Mouse (Mus musculus) forebrain, embryonic 15.5 days (tissue): ENCODE data around the gene Ralgapa2. TPM values are rescaled to one million over a fixed set of nuclear protein-coding genes. Genes with fewer than 3 reads are reported as not detected.

Source experiments
- ATAC-seq: fragments of 200-750 bp; cut with Nextera tagmentation; replicated peaks from 2 replicates; pipeline ENCODE4 v1.8.0; 2017; ENCODE audit warnings: mild to moderate bottlenecking, moderate TSS enrichment, moderate library complexity
- H3K27ac ChIP-seq: fragments of 300-500 bp; sonication (generic); replicated peaks from 2 replicates; pipeline ENCODE4 v1.5.1; 2015; ENCODE audit warnings: mild to moderate bottlenecking, inconsistent platforms
- H3K27me3 ChIP-seq: fragments of 300-500 bp; sonication (generic); 2 replicates; pipeline ENCODE4 v1.6.1; 2015; ENCODE audit warnings: inconsistent platforms
- H3K36me3 ChIP-seq: fragments of 300-500 bp; sonication (generic); 2 replicates; pipeline ENCODE4 v1.6.1; 2015; ENCODE audit warnings: mild to moderate bottlenecking, inconsistent platforms
- H3K4me1 ChIP-seq: fragments of 300-500 bp; sonication (generic); 2 replicates; pipeline ENCODE4 v1.6.1; 2015; ENCODE audit warnings: inconsistent platforms
- H3K4me2 ChIP-seq: fragments of 300-500 bp; sonication (generic); replicated peaks from 2 replicates; pipeline ENCODE4 v1.6.1; 2015; ENCODE audit warnings: mild to moderate bottlenecking, inconsistent platforms
- H3K4me3 ChIP-seq: fragments of 300-500 bp; sonication (generic); 2 replicates; pipeline ENCODE4 v1.5.1; 2015; ENCODE audit warnings: mild to moderate bottlenecking, inconsistent platforms
- H3K9ac ChIP-seq: fragments of 300-500 bp; sonication (generic); replicated peaks from 2 replicates; pipeline ENCODE4 v1.6.1; 2015; ENCODE audit warnings: mild to moderate bottlenecking, inconsistent platforms
- H3K9me3 ChIP-seq: fragments of 300-500 bp; sonication (generic); 2 replicates; pipeline ENCODE4 v1.6.1; 2016; ENCODE audit warnings: inconsistent platforms
- WGBS: fragments of 180-500 bp; shearing (Covaris S2); methylation state at CpG from one replicate; pipeline ENCODE4 v1.1.7; 2015; ENCODE audit warnings: mixed read lengths; 5-methylcytosine and 5-hydroxymethylcytosine counted together
- polyA plus RNA-seq: library from polyadenylated mRNA; unstranded; fragments of >200 nt; fragmentation: Nextera tagmentation; extraction: Ambion mirVana; gene quantifications from 2 replicates; pipeline ENCODE4 v1.2.1, GENCODE M21; 2015

The Ralgapa2 gene
- polyA plus RNA-seq, 1 experiment from 2014 or later: 14.2 TPM

GRCm38 (mm10) chr2:146376293-146376692 is 135.9 kb downstream of the Ralgapa2 start:
- Histone ChIP-seq H3K9ac (no peak overlapping the region), H3K36me3 (0 out of 2 replicates have a peak, but pooled peaks cover 3% of the 10 kb centered on the region), H3K27ac (no peak overlapping the region), H3K4me3 (no peak overlapping the region), H3K27me3 (no peaks in the 10 kb centered on the region), H3K4me2 (no peak overlapping the region), H3K9me3 (no peaks in the 10 kb centered on the region), H3K4me1 (no peaks in the 10 kb centered on the region)
- no peak for ATAC-seq
- 77% methylated on average over 5 of the region's 5 CpGs for WGBS

GRCm38 (mm10) chr2:146366098-146366497 is 146.0 kb downstream of the Ralgapa2 start:
- Histone ChIP-seq H3K27ac (0 out of 2 replicates have a peak overlapping the region, but pooled peaks have one; percentile 23), H3K27me3 (no peaks in the 10 kb centered on the region), H3K4me1 (peaks cover 22% of the 10 kb centered on the region), H3K36me3 (no peaks in the 10 kb centered on the region), H3K4me3 (no peak overlapping the region), H3K4me2 (no peak overlapping the region), H3K9ac (no peak overlapping the region; the same call in 1 of the 2 replicates), H3K9me3 (no peaks in the 10 kb centered on the region)
- peak; percentile 37; the same call in 1 of the 2 replicates for ATAC-seq
- WGBS: 59% methylated on average over 12 of the region's 12 CpGs

GRCm38 (mm10) chr2:146365368-146365983 is 146.7 kb downstream of the Ralgapa2 start:
- H3K9ac ChIP-seq: no peak overlapping the region
- no peak overlapping the region for H3K4me2 ChIP-seq
- no peaks in the 10 kb centered on the region for H3K9me3 ChIP-seq
- H3K36me3 ChIP-seq: no peaks in the 10 kb centered on the region
- H3K4me1 ChIP-seq: peaks cover 22% of the 10 kb centered on the region
- H3K27ac ChIP-seq: 0 out of 2 replicates have a peak overlapping the region, but pooled peaks have one; percentile 11
- 61% methylated on average over 11 of the region's 11 CpGs for WGBS
- no peaks in the 10 kb centered on the region for H3K27me3 ChIP-seq
- ATAC-seq: no peak
- H3K4me3 ChIP-seq: no peak overlapping the region

GRCm38 (mm10) chr2:146363483-146363882 is 148.7 kb downstream of the Ralgapa2 start:
- no peak overlapping the region for H3K9ac ChIP-seq
- H3K9me3 ChIP-seq: no peaks in the 10 kb centered on the region
- no peaks in the 10 kb centered on the region for H3K27me3 ChIP-seq
- peak overlapping the region; percentile 32 for H3K27ac ChIP-seq
- no peak overlapping the region for H3K4me2 ChIP-seq
- H3K4me1 ChIP-seq: peaks cover 22% of the 10 kb centered on the region
- no peak overlapping the region for H3K4me3 ChIP-seq
- H3K36me3 ChIP-seq: no peaks in the 10 kb centered on the region
- no peak for ATAC-seq
- WGBS: 78% methylated on average over 2 of the region's 2 CpGs

- no peak overlapping the region for H3K4me3 ChIP-seq
- H3K9me3 ChIP-seq: no peaks in the 10 kb centered on the region
- peaks cover 22% of the 10 kb centered on the region for H3K4me1 ChIP-seq
- H3K36me3 ChIP-seq: no peaks in the 10 kb centered on the region
- H3K4me2 ChIP-seq: no peak overlapping the region
- H3K27me3 ChIP-seq: no peaks in the 10 kb centered on the region
- 62% methylated on average over 1 of the region's 1 CpGs for WGBS
- no peak overlapping the region; the same call in 1 of the 2 replicates for H3K27ac ChIP-seq
- no peak overlapping the region for H3K9ac ChIP-seq
- ATAC-seq: no peak
Observed at GRCm38 (mm10) chr2:146362932-146363331, 149.2 kb downstream of the Ralgapa2 start.

GRCm38 (mm10) chr2:146361969-146362368 is 150.2 kb downstream of the Ralgapa2 start:
- Histone ChIP-seq H3K4me2 (no peak overlapping the region), H3K27me3 (no peaks in the 10 kb centered on the region), H3K9ac (no peak overlapping the region), H3K4me3 (no peak overlapping the region), H3K27ac (no peak overlapping the region), H3K36me3 (no peaks in the 10 kb centered on the region), H3K9me3 (no peaks in the 10 kb centered on the region), H3K4me1 (peaks cover 22% of the 10 kb centered on the region)
- 75% methylated on average over 4 of the region's 4 CpGs for WGBS
- no peak for ATAC-seq

- H3K9me3 ChIP-seq: no peaks in the 10 kb centered on the region
- H3K4me3 ChIP-seq: no peak overlapping the region
- ATAC-seq: no peak
- H3K36me3 ChIP-seq: no peaks in the 10 kb centered on the region
- no peak overlapping the region for H3K9ac ChIP-seq
- H3K4me2 ChIP-seq: no peak overlapping the region
- WGBS: 57% methylated on average over 3 of the region's 3 CpGs
- no peaks in the 10 kb centered on the region for H3K27me3 ChIP-seq
- no peak overlapping the region for H3K27ac ChIP-seq
- H3K4me1 ChIP-seq: peaks cover 20% of the 10 kb centered on the region
Observed at GRCm38 (mm10) chr2:146361076-146361475, 151.1 kb downstream of the Ralgapa2 start.

GRCm38 (mm10) chr2:146359676-146360075 is 152.5 kb downstream of the Ralgapa2 start:
- Histone ChIP-seq H3K4me1 (peaks cover 10% of the 10 kb centered on the region; the same call in 1 of the 2 replicates), H3K9me3 (no peaks in the 10 kb centered on the region), H3K27ac (no peak overlapping the region), H3K27me3 (no peaks in the 10 kb centered on the region), H3K36me3 (no peaks in the 10 kb centered on the region), H3K4me3 (no peak overlapping the region), H3K9ac (no peak overlapping the region), H3K4me2 (no peak overlapping the region)
- WGBS: 96% methylated on average over 2 of the region's 2 CpGs
- no peak for ATAC-seq

- no peaks in the 10 kb centered on the region for H3K36me3 ChIP-seq
- ATAC-seq: no peak
Observed at GRCm38 (mm10) chr2:146356524-146356923, 155.6 kb downstream of the Ralgapa2 start.

GRCm38 (mm10) chr2:146350230-146350629 is 161.9 kb downstream of the Ralgapa2 start:
- no peaks in the 10 kb centered on the region for H3K9me3 ChIP-seq
- H3K4me3 ChIP-seq: no peak overlapping the region
- H3K27me3 ChIP-seq: no peaks in the 10 kb centered on the region
- H3K27ac ChIP-seq: no peak overlapping the region
- 97% methylated on average over 5 of the region's 5 CpGs for WGBS
- no peak overlapping the region for H3K4me2 ChIP-seq
- H3K36me3 ChIP-seq: peaks cover 9% of the 10 kb centered on the region; the same call in 1 of the 2 replicates
- no peak overlapping the region for H3K9ac ChIP-seq
- H3K4me1 ChIP-seq: peaks cover 17% of the 10 kb centered on the region; the same call in 1 of the 2 replicates
- ATAC-seq: no peak

More at GRCm38 (mm10) chr2:146356524-146356923, 155.6 kb downstream of the Ralgapa2 start:
- no peak overlapping the region for H3K4me3 ChIP-seq
- no peaks in the 10 kb centered on the region for H3K4me1 ChIP-seq
- 75% methylated on average over 6 of the region's 6 CpGs for WGBS
- H3K27ac ChIP-seq: no peak overlapping the region
- H3K27me3 ChIP-seq: no peaks in the 10 kb centered on the region
- H3K9ac ChIP-seq: no peak overlapping the region
- no peak overlapping the region for H3K4me2 ChIP-seq
- H3K9me3 ChIP-seq: no peaks in the 10 kb centered on the region

GRCm38 (mm10) chr2:146347942-146348341 is 164.2 kb downstream of the Ralgapa2 start:
- Histone ChIP-seq H3K4me2 (no peak overlapping the region), H3K9me3 (no peaks in the 10 kb centered on the region), H3K27me3 (no peaks in the 10 kb centered on the region), H3K4me1 (peaks cover 17% of the 10 kb centered on the region; the same call in 1 of the 2 replicates), H3K27ac (peak overlapping the region; percentile 57), H3K36me3 (peaks cover 14% of the 10 kb centered on the region; the same call in 1 of the 2 replicates), H3K9ac (no peak overlapping the region), H3K4me3 (no peak overlapping the region)
- WGBS: 7% methylated on average over 2 of the region's 2 CpGs
- peak; percentile 96 for ATAC-seq

- no peaks in the 10 kb centered on the region for H3K27me3 ChIP-seq
- H3K4me1 ChIP-seq: peaks cover 16% of the 10 kb centered on the region
- ATAC-seq: no peak
- WGBS: 97% methylated on average over 4 of the region's 4 CpGs
- peaks cover 12% of the 10 kb centered on the region; the same call in 1 of the 2 replicates for H3K36me3 ChIP-seq
- H3K4me2 ChIP-seq: no peak overlapping the region
- H3K9me3 ChIP-seq: no peaks in the 10 kb centered on the region
- no peak overlapping the region for H3K4me3 ChIP-seq
- H3K9ac ChIP-seq: no peak overlapping the region
- H3K27ac ChIP-seq: no peak overlapping the region
Observed at GRCm38 (mm10) chr2:146340090-146340489, 172.1 kb downstream of the Ralgapa2 start.
